Mouse (Mus musculus) small intestine, adult 2 months (tissue): ENCODE data around the gene Pde4d.

Experiments used
- CTCF ChIP-seq: fragments of 200-500 bp; IDR thresholded peaks from 2 replicates; pipeline ENCODE4 v1.5.1; 2012; ENCODE audit warnings: low read depth, mild to moderate bottlenecking, control low read depth, inconsistent platforms, low read length, moderate library complexity, mixed read lengths; ENCODE audit not compliant: insufficient replicate concordance, insufficient read length; ENCODE audit errors: extremely low read depth
- POLR2A ChIP-seq: fragments of 200-500 bp; IDR thresholded peaks from 2 replicates; pipeline ENCODE4 v1.6.1; 2012; ENCODE audit warnings: low read depth, mild to moderate bottlenecking, control low read depth, inconsistent platforms, low read length, moderate library complexity

DNA sequence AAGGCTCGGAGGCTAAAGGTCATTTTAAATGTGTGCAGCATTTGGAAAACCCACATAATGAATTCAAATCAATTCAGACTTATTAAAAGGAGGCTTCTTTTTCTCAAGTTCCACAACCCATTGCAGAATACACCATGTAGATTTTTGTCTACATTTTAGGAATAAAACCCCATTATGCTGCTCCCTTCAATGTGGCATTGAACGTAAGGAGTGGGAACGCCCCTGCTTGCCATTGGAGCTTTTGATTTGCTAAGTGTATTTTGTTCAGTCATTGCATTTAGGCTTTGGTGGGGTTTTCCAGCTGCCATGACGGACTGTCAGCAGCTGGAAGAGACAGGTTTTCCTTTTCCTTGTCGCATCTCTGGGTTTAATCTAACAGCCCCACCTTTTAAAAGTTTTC, 1256.8 kb downstream of the Pde4d start:
- TF ChIP-seq POLR2A (no peak), CTCF (no peak)
